8 mouse cellular contexts compared by ENCODE assay signal in genomic region chr11:98400161-98400726, GRCm38 (mm10). TPM values are rescaled to one million over a fixed set of nuclear protein-coding genes. Genes with fewer than 3 reads are reported as not detected.
A peak's percentile ranks its signal among the peaks of the same experiment; 100 is the strongest.
DNase-seq lines count a peak whose midpoint lies in the region; ATAC-seq and TF ChIP-seq lines count a peak whose summit lies in the region.

Gene Pgap3, minus strand, starts transcription at chr11:98400490.

- TF ChIP-seq CTCF in testis, adult 2 months (IDR thresholded peaks at IDR 0.05; ENCODE audit: control insufficient read depth, insufficient read depth, insufficient replicate concordance, low read depth, low read length), result no peak

- no peaks in the 10 kb centered on the region for H3K36me3 ChIP-seq in forebrain, embryonic 11.5 days (ENCODE audit: control insufficient read depth, insufficient read depth, low read length)
- H3K36me3 ChIP-seq in heart, embryonic 16.5 days (ENCODE audit: control insufficient read depth, insufficient read depth), result no peaks in the 10 kb centered on the region
- no peaks in the 10 kb centered on the region for H3K36me3 ChIP-seq in liver, embryonic 16.5 days (ENCODE audit: control insufficient read depth, insufficient read depth)
- H3K36me3 ChIP-seq in neural tube, embryonic 13.5 days, result no peaks in the 10 kb centered on the region; the same call in 1 of the 2 replicates
- no peaks in the 10 kb centered on the region for H3K36me3 ChIP-seq in testis, adult 2 months (ENCODE audit: control insufficient read depth, insufficient read depth, low read length)

- peak within 1 kb of the TSS; percentile 98 for H3K27ac ChIP-seq in forebrain, embryonic 11.5 days (ENCODE audit: low read depth, low read length)
- peak within 1 kb of the TSS; percentile 97 for H3K27ac ChIP-seq in heart, embryonic 16.5 days (ENCODE audit: low read length)
- H3K27ac ChIP-seq in liver, embryonic 16.5 days (ENCODE audit: low read length), result peak within 1 kb of the TSS; percentile 93
- H3K27ac ChIP-seq in neural tube, embryonic 13.5 days (replicated peaks), result peak within 1 kb of the TSS; percentile 98
- peak within 1 kb of the TSS; percentile 96 for H3K27ac ChIP-seq in testis, adult 2 months (ENCODE audit: control insufficient read depth, insufficient read depth, low read depth, low read length)

- peak within 1 kb of the TSS; percentile 69 for H3K4me3 ChIP-seq in forebrain, embryonic 11.5 days (ENCODE audit: low read depth, low read length)
- H3K4me3 ChIP-seq in heart, embryonic 16.5 days (ENCODE audit: low read length), result peak within 1 kb of the TSS; percentile 84
- H3K4me3 ChIP-seq in liver, embryonic 16.5 days (ENCODE audit: low read depth, low read length), result peak within 1 kb of the TSS; percentile 82
- H3K4me3 ChIP-seq in neural tube, embryonic 13.5 days, result peak within 1 kb of the TSS; percentile 63
- peak within 1 kb of the TSS; percentile 98 for H3K4me3 ChIP-seq in testis, adult 2 months (ENCODE audit: control insufficient read depth, low read depth, low read length)

- H3K9me3 ChIP-seq in forebrain, embryonic 11.5 days (ENCODE audit: control insufficient read depth, low read length), result no peaks in the 10 kb centered on the region
- H3K9me3 ChIP-seq in heart, embryonic 16.5 days (replicated peaks; ENCODE audit: control insufficient read depth, low read length), result no peaks in the 10 kb centered on the region
- no peaks in the 10 kb centered on the region for H3K9me3 ChIP-seq in liver, embryonic 16.5 days (replicated peaks; ENCODE audit: control insufficient read depth, low read length)
- H3K9me3 ChIP-seq in neural tube, embryonic 13.5 days, result no peaks in the 10 kb centered on the region

- no peaks in the 10 kb centered on the region for H3K27me3 ChIP-seq in forebrain, embryonic 11.5 days (ENCODE audit: control insufficient read depth, insufficient read depth, low read length)
- peaks cover 2% of the 10 kb centered on the region; the same call in 1 of the 2 replicates for H3K27me3 ChIP-seq in heart, embryonic 16.5 days (ENCODE audit: control insufficient read depth, insufficient read depth, low read length)
- H3K27me3 ChIP-seq in liver, embryonic 16.5 days (ENCODE audit: control insufficient read depth, insufficient read depth, low read depth, low read length), result no peaks in the 10 kb centered on the region; the same call in 1 of the 2 replicates
- peaks cover 14% of the 10 kb centered on the region for H3K27me3 ChIP-seq in neural tube, embryonic 13.5 days
- H3K27me3 ChIP-seq in testis, adult 2 months (ENCODE audit: control insufficient read depth, insufficient read depth, low read length), result no peaks in the 10 kb centered on the region

- 0 out of 2 replicates have a peak, but pooled peaks cover 3% of the 10 kb centered on the region for H3K4me1 ChIP-seq in forebrain, embryonic 11.5 days (replicated peaks; ENCODE audit: control insufficient read depth, insufficient read depth, low read length)
- peaks cover 15% of the 10 kb centered on the region for H3K4me1 ChIP-seq in heart, embryonic 16.5 days (ENCODE audit: control insufficient read depth, insufficient read depth, low read length)
- H3K4me1 ChIP-seq in liver, embryonic 16.5 days (ENCODE audit: control insufficient read depth, low read depth, low read length), result peaks cover 11% of the 10 kb centered on the region
- peaks cover 17% of the 10 kb centered on the region for H3K4me1 ChIP-seq in neural tube, embryonic 13.5 days (replicated peaks)
- H3K4me1 ChIP-seq in testis, adult 2 months (ENCODE audit: control insufficient read depth, insufficient read depth, low read length), result peaks cover 8% of the 10 kb centered on the region

- WGBS in forebrain, embryonic 11.5 days, result under 1% methylated on average over 40 of the region's 40 CpGs
- whole genome bisulfite sequencing in heart, embryonic 16.5 days, result under 1% methylated on average over 40 of the region's 40 CpGs
- under 1% methylated on average over 40 of the region's 40 CpGs for WGBS in liver, embryonic 16.5 days (ENCODE audit: insufficient replicate concordance)
- WGBS in neural tube, embryonic 13.5 days, result under 1% methylated on average over 40 of the region's 40 CpGs

- TF ChIP-seq POLR2A in testis, adult 2 months (IDR thresholded peaks at IDR 0.05; ENCODE audit: control insufficient read depth, low read depth, low read length), result peak; percentile 48; the same call in 1 of the 2 replicates

- DNase-seq in CD8-positive naive resting alpha-beta T cell, adult 2 months (ENCODE audit: low read depth in 2 of 2, low spot score in 2 of 2), result peak; percentile 75 to 83
- peak; percentile 79 for DNase-seq in c-Kit-positive CD71-negative TER-119-negative erythroid progenitor cells, embryonic 14.5 days (ENCODE audit: low read depth)
- DNase-seq in forebrain, embryonic 11.5 days (ENCODE audit: low spot score), result peak; percentile 92
- peak; percentile 94 to 96 for DNase-seq in kidney, postnatal 4 days

- H3K4me2 ChIP-seq in forebrain, embryonic 11.5 days (ENCODE audit: low read depth, low read length, severe bottlenecking), result peak within 1 kb of the TSS; percentile 69
- peak within 1 kb of the TSS; percentile 82 for H3K4me2 ChIP-seq in heart, embryonic 16.5 days (ENCODE audit: low read depth, low read length)
- peak within 1 kb of the TSS; percentile 77 for H3K4me2 ChIP-seq in liver, embryonic 16.5 days (ENCODE audit: low read depth, low read length)
- H3K4me2 ChIP-seq in neural tube, embryonic 13.5 days, result peak within 1 kb of the TSS; percentile 74

- ATAC-seq in forebrain, embryonic 11.5 days (replicated peaks; ENCODE audit: low FRiP score), result peak; percentile 91
- ATAC-seq in heart, embryonic 16.5 days (replicated peaks; ENCODE audit: extremely low read depth, insufficient read depth, low FRiP score), result peak; percentile 85
- peak; percentile 81 for ATAC-seq in liver, embryonic 16.5 days (ENCODE audit: low read depth)
- peak; percentile 94 for ATAC-seq in neural tube, embryonic 13.5 days (ENCODE audit: low read depth)

- H3K9ac ChIP-seq in forebrain, embryonic 11.5 days (ENCODE audit: low read length), result peak within 1 kb of the TSS; percentile 87
- H3K9ac ChIP-seq in heart, embryonic 16.5 days (ENCODE audit: low read length), result peak within 1 kb of the TSS; percentile 86
- H3K9ac ChIP-seq in liver, embryonic 16.5 days (ENCODE audit: low read depth, low read length), result peak within 1 kb of the TSS; percentile 83
- H3K9ac ChIP-seq in neural tube, embryonic 13.5 days, result peak within 1 kb of the TSS; percentile 80

RNA-seq across cellular contexts. Expression of gene Pgap3, which starts in this region (rescaled TPM):
- polyA plus RNA-seq in forebrain, embryonic 11.5 days (2014; fragmentation: Nextera tagmentation; extraction: Ambion mirVana), result 9.0 and 9.2 TPM in 2 replicates
- 18.0 and 19.0 TPM in 2 replicates for polyA plus RNA-seq in heart, embryonic 16.5 days (2015; fragmentation: Nextera tagmentation; extraction: Ambion mirVana)
- polyA plus RNA-seq in liver, embryonic 16.5 days (2015; fragmentation: Nextera tagmentation; extraction: Ambion mirVana), result 3.3 and 3.4 TPM in 2 replicates
- polyA plus RNA-seq in neural tube, embryonic 13.5 days (2015; fragmentation: Nextera tagmentation; extraction: Ambion mirVana), result 7.4 and 8.7 TPM in 2 replicates
- polyA plus RNA-seq in testis, adult 2 months (2012; rRNA removed), result 4.9 and 6.1 TPM in 2 replicates

Comparison
In these comparisons a context has a peak if more than half of its experiments do, and no peak if none do; other contexts are left out.
1. Peak in every context shown above with its lines: DNase-seq, ATAC-seq, H3K4me3 ChIP-seq and H3K27ac ChIP-seq.